Mouse (Mus musculus) heart, adult 18-20 months (tissue): Measurements from ENCODE around the gene Klf15. TPM values are rescaled to one million over a fixed set of nuclear protein-coding genes. Genes with fewer than 3 reads are reported as not detected.

Experiments
- DNase-seq, 2 experiments: peaks; one replicate each; pipeline ENCODE4 v3.0.0; 2021 to 2022; ENCODE audit warnings: mixed read lengths in 1 of 2
- total RNA-seq, 2 experiments: library from RNA; stranded (reverse); gene quantifications; 2 replicates each; pipeline ENCODE4 v1.2.3; 2021

Klf15 gene
- total RNA-seq, 2 experiments from 2014 or later = 70.9 to 89.8 TPM

DNA sequence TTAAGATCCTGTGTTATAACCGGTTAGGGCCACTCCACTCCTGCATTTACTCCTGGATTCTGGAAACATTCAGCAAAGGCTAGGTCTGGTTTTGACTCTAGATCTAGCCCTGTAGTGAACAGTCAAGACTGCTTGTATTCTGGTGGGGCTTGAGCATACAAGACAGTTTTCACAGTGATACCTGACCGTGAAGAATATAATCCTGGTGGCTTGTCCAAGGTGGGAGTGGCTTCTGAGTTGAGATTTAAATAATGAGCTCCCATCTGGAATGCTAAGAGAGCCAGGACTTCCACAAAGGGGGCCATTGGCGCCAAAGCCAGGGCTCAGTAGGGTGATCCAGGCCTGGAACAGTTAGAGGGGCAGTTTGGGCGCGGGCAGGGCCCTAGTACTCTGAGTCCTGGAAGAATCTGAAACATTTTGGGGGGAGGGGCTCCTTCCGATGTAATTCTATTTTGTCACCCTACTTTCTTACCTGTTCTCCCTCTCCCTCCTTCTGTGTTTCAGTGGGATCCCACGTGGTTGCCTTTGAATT is 1.6 kb downstream of the Klf15 start:
- DNase-seq = no peak

DNA sequence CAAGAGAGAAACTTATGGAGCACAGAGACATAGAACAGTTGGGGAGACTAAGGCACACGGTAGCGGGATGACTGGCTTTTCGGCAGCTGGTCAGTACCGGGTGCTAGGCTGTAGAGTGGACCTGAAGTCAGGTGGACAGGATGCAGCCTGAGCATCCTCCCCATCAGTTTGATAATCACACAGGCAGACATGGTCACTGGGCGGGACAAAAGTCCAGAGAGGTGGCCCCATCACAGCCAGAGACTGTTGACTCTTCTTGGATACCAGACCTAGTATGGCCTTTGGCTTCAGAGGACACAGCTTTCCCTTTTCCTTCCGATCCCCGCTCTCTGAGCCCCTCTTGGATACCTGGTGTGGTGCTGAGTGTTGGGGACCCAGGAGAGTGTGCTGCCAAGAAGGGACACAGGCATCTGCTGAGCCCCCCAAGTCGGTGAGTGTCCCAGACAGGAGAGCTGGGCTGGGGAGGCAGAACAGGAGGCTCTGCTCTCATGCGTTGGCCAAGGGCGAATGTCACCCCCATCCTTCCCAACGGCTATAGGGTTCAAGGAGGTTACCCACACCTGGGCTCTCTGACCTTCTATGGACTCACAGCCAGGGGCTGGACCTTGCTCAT is 2.8 kb downstream of the Klf15 start:
- peak in 1 of 2 experiments; percentile 34 for DNase-seq

DNA sequence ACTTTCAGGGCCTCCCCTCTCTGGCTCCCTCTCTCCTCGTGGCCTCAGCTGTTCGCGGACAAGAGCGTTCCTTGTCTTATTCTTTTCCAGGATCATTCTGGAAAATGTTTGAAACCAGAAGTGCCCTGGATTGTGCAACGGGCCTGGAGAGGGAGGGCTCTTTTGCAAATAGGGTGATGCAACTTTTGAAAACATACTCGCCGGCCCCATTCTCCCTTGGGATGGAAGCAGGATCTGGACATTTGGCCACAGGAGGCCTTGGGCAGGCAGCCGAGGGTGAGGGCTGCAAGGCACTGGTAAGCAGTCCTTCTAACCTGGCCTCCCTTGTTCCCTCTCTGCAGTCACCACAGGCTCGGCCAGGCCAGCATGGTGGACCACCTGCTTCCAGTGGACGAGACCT is 3.7 kb downstream of the Klf15 start:
- DNase-seq = peak; percentile 88 to 89

GRCm38 (mm10) chr6:90466847-90467410 is 4.6 kb downstream of the Klf15 start:
- DNase-seq = no peak

DNA sequence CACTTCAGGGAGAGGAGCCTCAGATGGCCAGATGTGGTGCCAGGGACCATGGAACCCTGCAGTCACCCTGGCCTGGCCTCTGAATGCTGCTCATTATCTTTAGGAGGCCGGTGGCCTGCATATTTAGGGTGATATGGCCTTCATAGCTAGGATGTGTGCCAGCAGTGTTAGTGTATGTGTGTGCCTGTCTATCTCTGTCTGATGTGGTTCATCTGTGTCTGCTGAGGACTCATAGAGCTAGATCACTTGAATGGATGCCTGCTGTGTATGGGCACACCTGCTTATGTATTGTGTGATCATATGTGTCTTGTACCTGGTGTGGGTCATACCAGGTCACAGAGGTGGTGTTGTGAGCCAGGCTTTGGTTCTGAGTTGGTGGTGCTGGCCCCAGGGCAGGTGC is 5.8 kb downstream of the Klf15 start:
- DNase-seq = no peak

DNA sequence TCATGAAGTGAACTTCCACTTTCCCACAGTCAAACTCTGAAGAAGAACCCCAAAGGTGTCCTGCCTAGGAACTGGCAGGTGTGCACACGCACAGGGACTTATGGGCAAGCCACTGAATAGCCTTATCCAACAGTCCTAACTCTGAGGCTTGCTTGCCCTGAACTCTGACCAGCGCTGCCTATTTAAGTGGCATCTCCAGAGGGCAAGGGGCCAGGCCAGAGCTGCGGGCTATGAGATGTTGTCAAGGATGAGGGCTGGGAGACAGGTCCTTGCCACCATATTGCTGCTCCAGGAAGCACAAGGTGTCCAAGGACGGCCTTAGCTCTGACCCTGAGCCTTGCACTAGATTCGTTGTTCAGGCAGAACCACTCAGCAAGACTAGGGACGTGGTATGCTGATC is 6.7 kb downstream of the Klf15 start:
- DNase-seq = no peak

DNA sequence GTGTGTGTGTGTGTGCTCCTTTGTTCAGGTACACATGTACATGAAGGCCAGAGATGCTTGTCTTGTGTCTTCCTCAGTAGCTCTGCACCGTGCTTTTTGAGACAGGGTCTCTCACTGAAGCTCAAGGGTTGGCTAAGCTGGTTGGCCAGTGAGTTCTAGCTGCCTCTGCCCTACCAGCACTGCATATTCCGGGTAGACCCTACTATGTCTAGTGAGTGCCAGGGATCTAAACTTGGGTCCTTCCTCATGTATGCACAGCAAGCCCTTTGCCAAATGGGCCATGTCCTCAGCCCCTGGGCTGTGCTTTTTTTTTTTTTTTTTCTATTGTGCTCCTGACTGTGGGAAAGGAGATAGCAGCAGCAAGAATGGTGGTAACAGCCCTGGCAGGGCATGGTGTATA is 7.9 kb downstream of the Klf15 start:
- no peak for DNase-seq

- peak; percentile 85 to 93 for DNase-seq
These were observed 8.7 kb downstream of the Klf15 start for GRCm38 (mm10) chr6:90470947-90471541.

DNA sequence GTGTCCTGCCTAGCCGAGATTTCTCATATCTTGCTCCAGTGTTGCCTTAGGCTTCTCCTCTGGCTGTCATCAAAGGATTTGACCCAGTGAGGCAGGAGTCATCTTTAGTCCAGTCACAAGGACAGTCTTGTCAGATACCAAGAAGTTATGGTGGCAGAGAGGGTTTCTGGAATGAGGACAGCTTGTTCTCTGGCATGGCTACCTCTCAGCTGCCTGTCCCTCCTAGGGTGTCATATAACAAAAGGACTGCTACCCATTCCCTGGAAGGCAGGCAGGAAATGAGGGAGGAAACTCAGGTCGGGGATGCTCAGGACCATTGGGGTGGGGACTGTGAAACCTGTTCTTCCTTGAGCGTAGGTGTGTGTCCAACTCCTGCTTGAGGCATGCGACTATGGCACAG is 9.7 kb downstream of the Klf15 start:
- peak in 1 of 2 experiments; percentile 30 for DNase-seq

- DNase-seq = no peak
These were observed 10.3 kb downstream of the Klf15 start for GRCm38 (mm10) chr6:90472697-90473096.

- DNase-seq = peak in 1 of 2 experiments; percentile 16
These were observed 11.4 kb downstream of the Klf15 start for GRCm38 (mm10) chr6:90473630-90474360.

GRCm38 (mm10) chr6:90474361-90474750 is 12.0 kb downstream of the Klf15 start:
- no peak for DNase-seq

- peak in 1 of 2 experiments; percentile 26 for DNase-seq
These were observed 12.9 kb downstream of the Klf15 start for GRCm38 (mm10) chr6:90475176-90475853.

DNA sequence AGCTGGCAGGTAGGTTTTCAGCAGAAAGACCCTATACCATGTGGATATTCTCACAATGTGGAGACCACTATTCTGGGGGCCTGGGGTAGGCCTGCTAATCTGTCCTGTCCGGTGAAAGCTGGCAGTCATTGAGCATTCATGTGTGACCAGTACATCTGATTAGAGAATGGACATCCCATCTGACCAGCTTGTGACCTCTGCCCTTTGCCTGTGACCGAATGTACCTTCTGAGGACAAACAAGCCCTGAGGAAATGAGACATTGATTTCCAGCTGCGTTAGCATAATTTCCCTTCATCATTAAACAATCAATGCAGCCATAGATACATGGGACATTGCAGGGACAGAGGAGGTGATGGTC is 13.5 kb downstream of the Klf15 start:
- no peak for DNase-seq

- peak; percentile 69 to 71 for DNase-seq
These were observed 14.7 kb downstream of the Klf15 start for GRCm38 (mm10) chr6:90476941-90477518.

DNA sequence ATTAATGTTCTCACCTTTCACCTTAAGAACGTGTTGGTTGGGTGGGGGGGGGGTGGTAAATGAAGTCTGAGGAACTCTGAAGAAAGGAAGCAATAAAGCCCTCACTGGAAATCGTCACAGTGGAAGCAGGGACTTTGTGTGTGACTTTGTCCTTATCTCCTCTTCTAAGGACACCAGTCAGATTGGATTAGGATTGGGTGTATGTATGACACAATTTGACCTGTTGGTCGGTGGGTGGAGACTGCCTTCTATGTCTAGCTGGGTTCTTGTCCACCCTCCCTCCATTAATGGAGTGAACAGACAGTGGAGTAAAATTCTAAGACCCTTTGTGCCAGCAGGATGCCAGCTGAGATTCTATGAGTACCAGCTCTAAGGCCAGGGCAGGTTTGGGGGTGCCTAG is 21.9 kb downstream of the Klf15 start:
- no peak for DNase-seq

- no peak for DNase-seq
These were observed 22.5 kb downstream of the Klf15 start for GRCm38 (mm10) chr6:90484876-90485275.

DNA sequence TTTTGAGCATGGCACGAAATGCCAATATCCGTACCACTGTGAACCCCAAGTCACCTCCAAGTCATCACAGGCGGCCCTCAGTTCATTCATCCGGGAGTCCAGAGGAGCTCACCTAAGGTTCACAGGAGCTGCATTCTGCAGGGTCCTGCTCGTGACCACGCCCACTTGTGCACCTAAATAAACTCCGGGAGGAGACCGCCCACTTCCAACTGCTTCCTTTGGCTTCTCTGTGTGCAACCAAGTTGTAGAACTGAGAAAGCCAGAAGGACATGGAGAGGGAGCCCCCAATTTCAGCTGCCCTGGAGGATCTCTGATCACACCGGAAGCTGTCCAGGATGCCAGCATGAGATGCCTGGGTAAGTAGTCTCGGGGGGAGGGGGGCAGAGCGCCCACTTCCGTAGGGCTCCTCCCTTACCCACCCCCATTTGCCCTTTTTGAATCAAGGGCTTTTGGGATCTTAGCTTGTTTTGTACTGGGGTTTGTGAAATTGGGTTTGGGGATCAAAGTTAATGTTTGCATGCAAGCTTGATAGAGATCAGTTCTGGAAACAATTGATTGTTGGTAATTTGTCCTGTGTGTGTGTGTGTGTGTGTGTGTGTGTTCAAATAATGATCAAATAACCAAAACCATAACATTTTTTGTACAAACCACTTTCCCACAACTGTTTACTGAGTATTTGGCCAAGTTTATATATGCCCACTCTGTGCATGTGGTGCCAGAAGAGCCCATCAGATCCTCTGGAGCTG is 24.0 kb downstream of the Klf15 start, which contains the start of gene Aldh1l1:
TSS of gene Aldh1l1 (plus strand) at position 252 of the 746 bp plus-strand sequence.
- no peak for DNase-seq

DNA sequence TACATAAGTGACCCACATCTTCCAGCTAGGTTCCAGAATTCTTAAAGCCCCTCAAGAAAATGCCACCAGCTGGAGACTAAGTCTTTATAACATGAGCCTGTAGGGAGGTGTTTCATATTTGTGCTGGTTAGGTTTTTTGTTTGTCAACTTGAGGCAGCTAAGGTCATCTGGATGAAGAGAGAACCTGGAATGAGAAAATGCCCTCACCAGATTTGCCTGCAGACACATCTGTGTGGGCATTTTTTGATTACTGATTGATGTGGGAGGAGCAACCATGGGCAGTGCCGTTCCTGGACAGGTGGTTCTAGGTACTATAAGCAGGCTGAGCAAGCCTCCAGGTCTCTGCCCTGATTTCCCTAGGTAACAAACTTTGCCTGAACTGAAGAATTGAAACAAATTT is 25.2 kb downstream of the Klf15 start:
- DNase-seq = no peak

- no peak for DNase-seq
These were observed 27.2 kb downstream of the Klf15 start for GRCm38 (mm10) chr6:90489532-90489931.

DNA sequence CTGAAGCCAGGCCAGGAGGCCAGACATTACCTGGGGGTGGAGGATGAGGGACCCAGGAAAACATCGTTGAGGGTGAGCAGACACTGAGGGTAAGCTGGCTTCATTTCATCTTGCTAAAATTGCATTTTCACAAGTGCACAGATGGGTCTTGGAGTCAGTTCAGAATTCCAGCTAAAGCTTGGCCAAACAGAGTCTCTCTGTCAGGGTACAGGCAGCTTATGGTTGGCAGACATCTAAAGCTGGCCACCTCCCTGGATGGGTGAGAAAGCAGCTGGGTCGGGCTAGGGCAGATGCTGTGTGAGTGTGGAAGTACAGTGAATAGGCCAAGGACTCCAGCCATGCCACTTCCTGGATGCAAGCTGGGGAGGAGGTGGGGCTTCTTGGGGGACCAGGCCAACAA is 28.6 kb downstream of the Klf15 start:
- no peak for DNase-seq
